Comparison of ENCODE assay signal across 20 mouse cellular contexts in genomic region chr11:105823246-105823645, GRCm38 (mm10).
DNase-seq lines count a peak whose midpoint lies in the region; ATAC-seq and TF ChIP-seq lines count a peak whose summit lies in the region.
"Had no signal": no experiment of that assay in that cellular context is flagged by ENCODE, and none has a peak within 500 bp of the region (broad histone marks: within the 10 kb centered on the region; RNA-seq: fewer than 3 reads in every experiment).

No protein-coding gene starts in this region.

- H3K9ac ChIP-seq in liver, embryonic 14.5 days (replicated peaks): no peak overlapping the region
- H3K9ac ChIP-seq in liver, embryonic 11.5 days (ENCODE audit: low read depth, low read length): no peak overlapping the region
- H3K9ac ChIP-seq in heart, embryonic 11.5 days (ENCODE audit: low read depth, low read length): no peak overlapping the region
- H3K9ac ChIP-seq: embryonic facial prominence, embryonic 12.5 days; hindbrain, embryonic 15.5 days; liver, embryonic 12.5 days; neural tube, embryonic 15.5 days had no signal

- H3K9me3 ChIP-seq in liver, embryonic 14.5 days (ENCODE audit: control insufficient read depth, low read length): no peaks in the 10 kb centered on the region
- H3K9me3 ChIP-seq in liver, embryonic 11.5 days (ENCODE audit: control insufficient read depth, low read length): no peaks in the 10 kb centered on the region
- no peaks in the 10 kb centered on the region for H3K9me3 ChIP-seq in heart, embryonic 11.5 days (replicated peaks; ENCODE audit: control insufficient read depth, low read length)
- H3K9me3 ChIP-seq: embryonic facial prominence, embryonic 12.5 days; hindbrain, embryonic 15.5 days; liver, embryonic 12.5 days; neural tube, embryonic 15.5 days had no signal

- no peak overlapping the region for H3K27ac ChIP-seq in liver, embryonic 14.5 days
- H3K27ac ChIP-seq in liver, embryonic 11.5 days (ENCODE audit: low read depth, low read length): no peak overlapping the region
- H3K27ac ChIP-seq in embryonic fibroblast, embryonic 13.5 days (ENCODE audit: insufficient read depth, low read length): peak overlapping the region; percentile 77
- H3K27ac ChIP-seq in heart, embryonic 11.5 days (ENCODE audit: low read depth, low read length): no peak overlapping the region
- H3K27ac ChIP-seq: embryonic facial prominence, embryonic 12.5 days; gastrocnemius, adult 2 months; heart, adult 2 months; hindbrain, embryonic 15.5 days; liver, embryonic 12.5 days; neural tube, embryonic 15.5 days had no signal

- H3K4me2 ChIP-seq in liver, embryonic 14.5 days (ENCODE audit: low read depth): no peak overlapping the region
- no peak overlapping the region for H3K4me2 ChIP-seq in liver, embryonic 11.5 days
- no peak overlapping the region for H3K4me2 ChIP-seq in heart, embryonic 11.5 days
- H3K4me2 ChIP-seq: embryonic facial prominence, embryonic 12.5 days; hindbrain, embryonic 15.5 days; liver, embryonic 12.5 days; neural tube, embryonic 15.5 days had no signal

- no peaks in the 10 kb centered on the region for H3K27me3 ChIP-seq in liver, embryonic 14.5 days (ENCODE audit: control insufficient read depth, insufficient read depth, low read length)
- no peaks in the 10 kb centered on the region for H3K27me3 ChIP-seq in liver, embryonic 11.5 days (replicated peaks; ENCODE audit: control insufficient read depth, insufficient read depth, low read length)
- H3K27me3 ChIP-seq in heart, embryonic 11.5 days (ENCODE audit: control insufficient read depth, insufficient read depth, low read length): no peaks in the 10 kb centered on the region
- H3K27me3 ChIP-seq: embryonic facial prominence, embryonic 12.5 days; hindbrain, embryonic 15.5 days; liver, embryonic 12.5 days; neural tube, embryonic 15.5 days had no signal

- no peaks in the 10 kb centered on the region for H3K36me3 ChIP-seq in liver, embryonic 14.5 days (replicated peaks; ENCODE audit: control insufficient read depth, insufficient read depth, low read depth)
- no peaks in the 10 kb centered on the region for H3K36me3 ChIP-seq in liver, embryonic 11.5 days (ENCODE audit: control insufficient read depth, insufficient read depth, low read length)
- H3K36me3 ChIP-seq in heart, embryonic 11.5 days (ENCODE audit: control insufficient read depth, insufficient read depth, low read length): no peaks in the 10 kb centered on the region
- H3K36me3 ChIP-seq: embryonic facial prominence, embryonic 12.5 days; hindbrain, embryonic 15.5 days; liver, embryonic 12.5 days had no signal

- H3K4me3 ChIP-seq in liver, embryonic 14.5 days (ENCODE audit: insufficient read depth in 1 of 2, low read depth in 2 of 2, low read length in 2 of 2): no peak overlapping the region
- H3K4me3 ChIP-seq in liver, embryonic 11.5 days (ENCODE audit: low read depth, low read length): no peak overlapping the region
- H3K4me3 ChIP-seq in embryonic fibroblast, embryonic 13.5 days (ENCODE audit: insufficient read depth, low read length): no peak overlapping the region
- no peak overlapping the region for H3K4me3 ChIP-seq in heart, embryonic 11.5 days (ENCODE audit: low read depth, low read length)
- H3K4me3 ChIP-seq: embryonic facial prominence, embryonic 12.5 days; gastrocnemius, adult 2 months; heart, adult 2 months; hindbrain, embryonic 15.5 days; liver, embryonic 12.5 days; neural tube, embryonic 15.5 days had no signal

- ATAC-seq in liver, embryonic 14.5 days (ENCODE audit: insufficient read depth): peak; percentile 45; the same call in 1 of the 2 replicates
- no peak for ATAC-seq in liver, embryonic 11.5 days (replicated peaks; ENCODE audit: low FRiP score)
- ATAC-seq in heart, embryonic 11.5 days (replicated peaks; ENCODE audit: insufficient number of reproducible peaks, low FRiP score, low TSS enrichment): no peak
- ATAC-seq in erythroid progenitor cell, adult 5-6 weeks (replicated peaks; ENCODE audit: low FRiP score, poor library complexity, severe bottlenecking): no peak
- ATAC-seq: forebrain, embryonic 14.5 days; intestine, postnatal 0 days; liver, embryonic 12.5 days had no signal

- H3K4me1 ChIP-seq in liver, embryonic 14.5 days (replicated peaks; ENCODE audit: control insufficient read depth in 2 of 2, insufficient read depth in 2 of 2, low read length in 1 of 2): no peaks in the 10 kb centered on the region; a peak in 1 of 4 replicates
- H3K4me1 ChIP-seq in liver, embryonic 11.5 days (replicated peaks; ENCODE audit: control insufficient read depth, insufficient read depth, low read length): no peaks in the 10 kb centered on the region
- H3K4me1 ChIP-seq in embryonic fibroblast, embryonic 13.5 days (ENCODE audit: control insufficient read depth, insufficient read depth, low read length): no peaks in the 10 kb centered on the region; the same call in 1 of the 2 replicates
- no peaks in the 10 kb centered on the region for H3K4me1 ChIP-seq in heart, embryonic 11.5 days (ENCODE audit: control insufficient read depth, insufficient read depth, low read length)
- H3K4me1 ChIP-seq: embryonic facial prominence, embryonic 12.5 days; hindbrain, embryonic 15.5 days; liver, embryonic 12.5 days; neural tube, embryonic 15.5 days had no signal

- no peak for TF ChIP-seq POLR2A in embryonic fibroblast, embryonic 13.5 days (IDR thresholded peaks at IDR 0.05; ENCODE audit: low read depth, low read length)

- DNase-seq in liver, embryonic 14.5 days (ENCODE audit: low read depth in 3 of 3, low spot score in 3 of 3): no peak
- DNase-seq in liver, embryonic 11.5 days (ENCODE audit: low spot score): no peak
- DNase-seq in Muller cell, postnatal 12 days (ENCODE audit: inconsistent ontology term): peak; percentile 86
- DNase-seq in kidney, postnatal 4 days: no peak
- DNase-seq: cerebellum, adult 11 months; gastrocnemius, adult 2 months; heart, adult 2 months; kidney, postnatal 10 days; left cerebral cortex, postnatal 4 days; right cerebral cortex, postnatal 14 days; thymus, postnatal 36 days had no signal

- no peak for TF ChIP-seq CTCF in liver, embryonic 14.5 days (IDR thresholded peaks at IDR 0.05; ENCODE audit: low read depth)
- no peak for TF ChIP-seq CTCF in embryonic fibroblast, embryonic 13.5 days (IDR thresholded peaks at IDR 0.05; ENCODE audit: borderline replicate concordance, insufficient read depth, low read length)

- TF ChIP-seq EP300 in liver, embryonic 14.5 days (IDR thresholded peaks at IDR 0.05; ENCODE audit: low read depth): no peak

- 71% methylated on average over 1 of the region's 1 CpGs for whole genome bisulfite sequencing in liver, embryonic 14.5 days (ENCODE audit: insufficient replicate concordance)
- WGBS in liver, embryonic 11.5 days: 86% methylated on average over 1 of the region's 1 CpGs
- 89% methylated on average over 1 of the region's 1 CpGs for WGBS in heart, embryonic 11.5 days (ENCODE audit: insufficient replicate concordance)
